Mouse (Mus musculus) kidney, adult 18-20 months (tissue): Measurements from ENCODE around the gene Sirt4.
"Not testable (repeated sequence)": the region's sequence is repeated elsewhere in the genome, so short reads cannot be mapped to it uniquely, and the experiment has no call there.

ENCODE experiments used
- DNase-seq: peaks from one replicate; pipeline ENCODE4 v3.0.0; 2021

The Sirt4 gene

GRCm38 (mm10) chr5:115514896-115515587 lies 30.5 kb upstream of the Sirt4 start:
- DNase-seq: peak; percentile 70

DNA sequence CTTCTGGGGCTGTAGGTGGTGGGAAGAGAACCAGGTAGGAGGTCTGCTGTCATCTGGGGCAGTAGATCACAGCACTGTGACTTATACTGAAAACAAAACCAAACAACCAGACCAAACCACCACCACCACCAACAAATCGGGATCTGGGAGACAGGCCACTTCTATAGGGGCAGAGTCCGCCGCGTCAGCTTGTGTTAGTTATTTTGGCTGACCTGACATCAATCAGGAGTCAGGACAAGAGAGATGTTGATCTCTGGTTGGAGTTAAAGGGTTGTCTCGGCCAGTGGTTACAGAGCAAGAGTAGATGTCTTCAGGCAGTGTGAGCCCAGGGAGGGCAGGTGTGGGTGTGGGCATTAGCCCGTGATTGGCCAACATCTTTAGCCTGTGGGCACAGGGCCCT lies 29.8 kb upstream of the Sirt4 start:
- no peak for DNase-seq

GRCm38 (mm10) chr5:115513721-115514120 lies 29.2 kb upstream of the Sirt4 start:
- DNase-seq: no peak

DNA sequence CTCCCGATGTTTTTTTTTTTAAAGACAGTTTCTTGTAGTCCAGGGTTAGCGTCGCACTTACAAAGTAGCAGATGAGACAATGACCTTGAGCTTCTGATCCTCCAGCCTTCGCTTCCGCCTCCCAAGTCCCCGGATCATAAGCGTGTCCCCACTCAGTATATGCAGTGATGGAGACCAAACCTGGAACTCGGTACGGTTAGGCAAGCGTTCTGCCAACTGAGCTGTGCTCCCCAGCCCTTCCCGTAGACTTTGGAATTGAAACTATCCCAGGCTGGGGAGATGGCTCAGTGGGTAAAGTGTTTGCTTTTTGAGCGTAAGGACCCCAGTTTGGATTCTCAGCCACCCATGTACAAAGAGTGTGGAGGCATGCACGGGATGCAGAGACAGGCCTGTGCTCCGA lies 28.7 kb upstream of the Sirt4 start:
- DNase-seq: no peak

GRCm38 (mm10) chr5:115512375-115512774 lies 27.9 kb upstream of the Sirt4 start:
- DNase-seq: no peak

- DNase-seq: no peak
Measured at GRCm38 (mm10) chr5:115509790-115510689, 25.5 kb upstream of the Sirt4 start.

DNA sequence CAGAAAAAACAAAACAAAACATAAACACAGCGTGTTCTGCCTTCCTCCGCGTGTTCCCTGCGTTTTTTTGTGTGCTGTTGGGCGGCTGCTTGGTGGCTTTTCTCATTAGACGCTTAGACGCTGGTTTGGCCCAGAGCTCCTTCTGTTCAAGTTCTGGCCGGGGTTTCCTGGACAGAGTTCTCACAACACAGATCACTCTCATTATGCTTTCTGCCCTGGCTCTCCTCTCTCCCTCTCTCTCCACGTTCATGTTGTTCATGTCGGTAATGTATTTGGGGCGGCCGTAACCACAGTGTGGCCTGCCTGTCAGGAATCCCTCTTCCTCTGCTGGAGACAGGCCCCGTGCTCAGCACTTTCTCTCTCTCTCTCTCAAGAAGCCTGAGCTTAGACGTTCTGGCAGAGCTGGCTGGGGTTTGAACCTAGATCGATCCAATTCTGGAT lies 24.8 kb upstream of the Sirt4 start:
- peak; percentile 74 for DNase-seq

GRCm38 (mm10) chr5:115508859-115509147 lies 24.3 kb upstream of the Sirt4 start:
- peak; percentile 86 for DNase-seq

- peak; percentile 85 for DNase-seq
Measured at GRCm38 (mm10) chr5:115507981-115508858, 23.7 kb upstream of the Sirt4 start.

- DNase-seq: no peak
Measured at GRCm38 (mm10) chr5:115507267-115507980, 22.9 kb upstream of the Sirt4 start.

- DNase-seq: peak; percentile 94
Measured at GRCm38 (mm10) chr5:115506454-115507201, 22.1 kb upstream of the Sirt4 start, which contains the start of gene Pxn. Gene Pxn, plus strand, starts transcription at chr5:115506676.

- not testable (repeated sequence) for DNase-seq
Measured at GRCm38 (mm10) chr5:115505617-115506016, 21.1 kb upstream of the Sirt4 start.

DNA sequence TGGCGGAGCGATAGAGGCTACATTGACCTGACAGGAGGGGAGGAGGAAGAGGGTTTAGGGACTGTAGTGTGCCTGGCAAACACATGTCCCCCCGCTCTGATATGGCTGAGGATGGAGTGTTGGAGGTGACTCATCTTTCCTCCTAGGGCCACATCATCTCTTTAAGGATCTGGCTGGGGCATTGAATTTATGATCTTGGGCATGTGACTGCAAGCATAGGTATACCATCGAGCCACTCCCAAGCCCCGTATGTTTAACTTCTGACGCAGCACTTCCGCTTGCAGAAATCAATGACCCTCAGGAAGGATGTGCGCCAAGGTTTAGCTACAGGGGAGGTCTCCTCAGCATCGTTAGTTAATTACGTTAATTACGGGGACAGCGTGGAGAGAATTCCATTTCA lies 18.5 kb upstream of the Sirt4 start:
- DNase-seq: no peak

- peak; percentile 40 for DNase-seq
Measured at GRCm38 (mm10) chr5:115500383-115500935, 15.9 kb upstream of the Sirt4 start.

GRCm38 (mm10) chr5:115498307-115499240 lies 14.0 kb upstream of the Sirt4 start:
- no peak for DNase-seq

DNA sequence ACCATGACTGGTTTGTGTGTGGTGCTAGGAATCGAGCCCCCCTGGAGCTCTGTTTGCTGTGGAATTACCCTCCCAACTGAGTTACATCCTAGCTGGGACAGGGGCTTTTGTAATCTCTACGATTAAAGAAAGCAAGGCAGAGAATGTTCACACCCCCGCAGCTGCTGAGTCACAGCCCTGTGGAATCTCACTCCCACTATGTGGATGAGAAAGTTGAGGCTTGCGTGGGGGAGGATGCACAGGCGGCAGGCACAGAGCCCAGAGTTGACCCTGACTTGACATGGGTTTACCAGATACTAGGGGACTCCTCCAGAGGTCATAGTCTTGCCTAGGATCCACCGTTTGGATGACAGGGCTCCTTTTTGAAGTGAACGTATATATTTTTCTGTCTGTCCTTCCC lies 12.5 kb upstream of the Sirt4 start:
- no peak for DNase-seq

GRCm38 (mm10) chr5:115495618-115496017 lies 11.1 kb upstream of the Sirt4 start:
- DNase-seq: not testable (repeated sequence)

DNA sequence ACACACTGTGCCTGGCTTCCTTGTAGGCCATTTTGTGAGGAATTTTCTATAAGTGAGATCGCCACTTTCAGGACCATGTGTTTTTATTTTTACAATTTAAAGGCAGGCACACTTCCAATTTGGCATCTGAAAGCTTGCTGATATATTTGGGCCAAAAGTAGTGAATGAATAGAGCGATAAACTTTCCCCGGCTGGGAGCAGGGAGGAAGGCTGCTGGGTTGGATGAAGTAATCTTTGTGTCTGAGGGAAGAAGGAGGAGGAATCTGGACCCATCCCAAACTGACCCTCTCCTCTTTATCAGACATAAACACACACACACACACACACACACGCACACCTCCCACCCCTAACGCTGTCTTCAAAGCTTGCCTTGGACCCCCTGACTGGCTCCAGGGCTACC lies 8.9 kb upstream of the Sirt4 start:
- no peak for DNase-seq

- no peak for DNase-seq
Measured at GRCm38 (mm10) chr5:115492711-115493335, 8.3 kb upstream of the Sirt4 start.
